13 mouse cellular contexts compared by ENCODE assay signal in genomic region chr10:61226784-61227396, GRCm38 (mm10). TPM values are rescaled to one million over a fixed set of nuclear protein-coding genes. Genes with fewer than 3 reads are reported as not detected.
DNase-seq lines count a peak whose midpoint lies in the region; ATAC-seq lines count a peak whose summit lies in the region.
"Had no signal": no experiment of that assay in that cellular context is flagged by ENCODE, and none has a peak within 500 bp of the region (broad histone marks: within the 10 kb centered on the region; RNA-seq: fewer than 3 reads in every experiment).

No protein-coding gene starts in this region.

- no peaks in the 10 kb centered on the region for H3K27me3 ChIP-seq in lung, embryonic 16.5 days (ENCODE audit: control insufficient read depth, insufficient read depth, low read depth, low read length)
- H3K27me3 ChIP-seq in stomach, embryonic 16.5 days (ENCODE audit: control insufficient read depth, insufficient read depth, low read length) = no peaks in the 10 kb centered on the region
- H3K27me3 ChIP-seq in liver, embryonic 12.5 days (replicated peaks) = no peaks in the 10 kb centered on the region; the same call in 1 of the 2 replicates

- 49% methylated on average over 4 of the region's 4 CpGs for WGBS in lung, embryonic 16.5 days
- WGBS in stomach, embryonic 16.5 days = 31% methylated on average over 4 of the region's 4 CpGs
- WGBS in liver, embryonic 12.5 days (ENCODE audit: insufficient replicate concordance) = 41% methylated on average over 4 of the region's 4 CpGs

- DNase-seq in cerebellum, postnatal 14 days = peak; percentile 36 to 44
- DNase-seq in cerebellum, adult 11 months = no peak
- DNase-seq in heart, postnatal 4 days = peak; percentile 60
- no peak for DNase-seq in heart, postnatal 14 days
- no peak for DNase-seq in lung, postnatal 36 days
- DNase-seq: adrenal gland, postnatal 14 days; kidney, adult 9 months; liver, postnatal 0 days had no signal

- no peak overlapping the region for H3K4me3 ChIP-seq in lung, embryonic 16.5 days (ENCODE audit: low read length)
- H3K4me3 ChIP-seq in stomach, embryonic 16.5 days (replicated peaks; ENCODE audit: low read length) = no peak overlapping the region
- H3K4me3 ChIP-seq in liver, embryonic 12.5 days = no peak overlapping the region

- ATAC-seq in lung, embryonic 16.5 days (ENCODE audit: low read depth) = peak; percentile 51
- peak; percentile 62 for ATAC-seq in stomach, embryonic 16.5 days (ENCODE audit: insufficient read depth, low FRiP score)
- ATAC-seq in liver, embryonic 12.5 days = no peak
- ATAC-seq: liver, postnatal 0 days had no signal

- H3K9me3 ChIP-seq in lung, embryonic 16.5 days (ENCODE audit: control insufficient read depth, low read length) = no peaks in the 10 kb centered on the region
- H3K9me3 ChIP-seq in stomach, embryonic 16.5 days (replicated peaks; ENCODE audit: control insufficient read depth, low read length) = no peaks in the 10 kb centered on the region
- H3K9me3 ChIP-seq in liver, embryonic 12.5 days (replicated peaks) = no peaks in the 10 kb centered on the region

- no peak overlapping the region for H3K9ac ChIP-seq in lung, embryonic 16.5 days (ENCODE audit: low read length)
- H3K9ac ChIP-seq in stomach, embryonic 16.5 days (ENCODE audit: low read length) = no peak overlapping the region
- H3K9ac ChIP-seq in liver, embryonic 12.5 days = no peak overlapping the region
- H3K9ac ChIP-seq: liver, postnatal 0 days had no signal

- no peak overlapping the region for H3K4me2 ChIP-seq in lung, embryonic 16.5 days (ENCODE audit: low read depth, low read length)
- no peak overlapping the region for H3K4me2 ChIP-seq in stomach, embryonic 16.5 days (ENCODE audit: low read depth, low read length)
- no peak overlapping the region for H3K4me2 ChIP-seq in liver, embryonic 12.5 days

- H3K4me1 ChIP-seq in lung, embryonic 16.5 days (replicated peaks; ENCODE audit: control insufficient read depth, insufficient read depth, low read length) = peaks cover 3% of the 10 kb centered on the region; the same call in 1 of the 2 replicates
- no peaks in the 10 kb centered on the region; the same call in 1 of the 2 replicates for H3K4me1 ChIP-seq in stomach, embryonic 16.5 days (ENCODE audit: control insufficient read depth, insufficient read depth, low read length)
- H3K4me1 ChIP-seq in liver, embryonic 12.5 days = no peaks in the 10 kb centered on the region

- H3K27ac ChIP-seq in lung, embryonic 16.5 days (ENCODE audit: low read length) = no peak overlapping the region
- no peak overlapping the region for H3K27ac ChIP-seq in stomach, embryonic 16.5 days (ENCODE audit: low read length)
- H3K27ac ChIP-seq in liver, embryonic 12.5 days = no peak overlapping the region

- no peaks in the 10 kb centered on the region for H3K36me3 ChIP-seq in lung, embryonic 16.5 days (ENCODE audit: control insufficient read depth, insufficient read depth, low read length)
- H3K36me3 ChIP-seq in stomach, embryonic 16.5 days (ENCODE audit: control insufficient read depth, insufficient read depth, low read length) = no peaks in the 10 kb centered on the region
- no peaks in the 10 kb centered on the region for H3K36me3 ChIP-seq in liver, embryonic 12.5 days

- intact Hi-C loops in heart, postnatal 14 days (cut with DNase I) = no loop called here

RNA-seq across cellular contexts. Expression of gene Adamts14, which starts 46.3 kb away (rescaled TPM):
- 1 to 10 TPM; 6.9 to 7.5 TPM for total RNA-seq in heart, postnatal 4 days (2021)
- total RNA-seq in heart, postnatal 14 days (2021) = 1 to 10 TPM; 3.5 to 4.3 TPM
- 2.6 and 2.7 TPM in 2 replicates for polyA plus RNA-seq in lung, embryonic 16.5 days (2015; fragmentation: Nextera tagmentation; extraction: Ambion mirVana)
- 1.6 and 1.8 TPM in 2 replicates for polyA plus RNA-seq in stomach, embryonic 16.5 days (2015; fragmentation: Nextera tagmentation; extraction: Ambion mirVana)
- polyA plus RNA-seq in liver, embryonic 12.5 days (2016; fragmentation: Nextera tagmentation; extraction: Ambion mirVana) = 0.27 and 0.38 TPM in 2 replicates

RNA-seq across cellular contexts. Expression of gene Tbata, which starts 55.1 kb away (rescaled TPM):
- not detected for total RNA-seq in heart, postnatal 4 days (2021)
- total RNA-seq in heart, postnatal 14 days (2021) = 1 to 10 TPM in 1 of 2 experiments, under 1 TPM in 1; 0.31 to 6.1 TPM
- polyA plus RNA-seq in lung, embryonic 16.5 days (2015; fragmentation: Nextera tagmentation; extraction: Ambion mirVana) = 7.5 and 20.5 TPM in 2 replicates
- not detected in 2 replicates for polyA plus RNA-seq in stomach, embryonic 16.5 days (2015; fragmentation: Nextera tagmentation; extraction: Ambion mirVana)
- not detected in 2 replicates for polyA plus RNA-seq in liver, embryonic 12.5 days (2016; fragmentation: Nextera tagmentation; extraction: Ambion mirVana)
- total RNA-seq: adrenal gland, postnatal 14 days; megakaryocyte-erythroid progenitor cell, adult 5-6 weeks had no signal
- polyA plus RNA-seq: liver, postnatal 0 days; small intestine, adult 2 months had no signal

Comparison
In these comparisons a context has a peak if more than half of its experiments do, and no peak if none do; other contexts are left out.
1. DNase-seq: peak in cerebellum, postnatal 14 days (2 of 2) and heart, postnatal 4 days (single experiment); none in cerebellum, adult 11 months (single experiment), heart, postnatal 14 days (0 of 2) and lung, postnatal 36 days (single experiment).